Mouse (Mus musculus): ENCODE results near the gene Slc9a3r1. TPM values are rescaled to one million over a fixed set of nuclear protein-coding genes. Genes with fewer than 3 reads are reported as not detected.

The Slc9a3r1 gene
- polyA plus RNA-seq, 1 experiment from 2014 or later: 35.2 TPM

DNA sequence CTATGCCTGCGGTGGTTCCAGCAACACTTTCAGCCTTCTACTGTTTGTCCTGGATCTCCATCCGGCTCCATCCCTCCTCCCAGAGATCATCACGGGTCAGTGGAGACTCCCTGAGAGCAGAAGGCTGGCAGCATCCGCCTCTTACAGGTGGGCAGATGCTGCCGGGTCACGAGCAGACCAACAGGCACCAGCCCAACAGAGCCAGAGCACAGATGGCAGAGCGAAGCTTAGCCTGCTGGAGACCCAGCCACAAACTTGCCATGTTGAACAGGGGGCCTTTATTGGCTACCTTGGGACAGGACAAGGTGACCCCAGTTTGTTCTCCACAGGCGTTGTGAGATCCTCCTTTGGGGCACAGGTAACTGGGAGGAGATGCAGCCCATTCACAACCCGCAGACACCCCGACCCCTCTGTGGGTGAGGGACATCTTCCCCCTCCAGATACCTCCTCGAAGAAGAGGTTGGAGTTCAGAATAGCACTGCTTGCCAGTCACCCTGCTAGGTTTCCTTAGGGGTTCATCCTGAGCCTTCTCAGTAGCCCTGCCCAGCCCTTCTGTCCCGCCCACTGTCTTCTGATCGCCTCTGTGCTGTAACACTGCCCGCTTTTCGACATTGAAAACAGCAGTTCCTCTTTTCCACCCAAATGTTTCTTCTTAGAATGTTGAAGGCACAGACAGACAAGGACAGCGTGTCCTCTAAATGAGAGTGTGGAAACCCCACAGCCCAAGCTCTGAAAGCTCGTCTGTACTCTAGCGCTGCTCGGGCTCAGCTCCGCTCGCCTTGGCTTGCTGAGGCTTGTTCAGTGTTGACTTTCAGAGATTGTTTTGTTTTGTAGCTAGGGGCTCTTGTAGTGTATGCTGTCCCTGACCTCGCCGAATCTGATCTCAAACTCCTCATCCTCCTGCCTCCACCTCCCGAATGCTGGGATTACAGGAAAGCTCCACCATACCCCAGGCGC lies 45.9 kb downstream of the Slc9a3r1 start:
- Histone ChIP-seq H3K27ac (ENCODE audit: low read depth, low read length) (no peak overlapping the region), H3K27me3 (ENCODE audit: control insufficient read depth, insufficient read depth, low read length) (no peaks in the 10 kb centered on the region), H3K4me1 (replicated peaks; ENCODE audit: control insufficient read depth, insufficient read depth, low read length) (no peaks in the 10 kb centered on the region), H3K9me3 (ENCODE audit: control insufficient read depth, low read length) (no peaks in the 10 kb centered on the region), H3K36me3 (ENCODE audit: control insufficient read depth, insufficient read depth, low read length) (no peaks in the 10 kb centered on the region; the same call in 1 of the 2 replicates), H3K9ac (ENCODE audit: low read length) (no peak overlapping the region), H3K4me3 (ENCODE audit: low read depth, low read length) (no peak overlapping the region), H3K4me2 (ENCODE audit: low read depth, low read length, severe bottlenecking) (no peak overlapping the region)
- no peak for DNase-seq (ENCODE audit: low spot score)
- no peak for ATAC-seq (replicated peaks; ENCODE audit: low FRiP score)
- WGBS: 79% methylated on average over 25 of the region's 25 CpGs

DNA sequence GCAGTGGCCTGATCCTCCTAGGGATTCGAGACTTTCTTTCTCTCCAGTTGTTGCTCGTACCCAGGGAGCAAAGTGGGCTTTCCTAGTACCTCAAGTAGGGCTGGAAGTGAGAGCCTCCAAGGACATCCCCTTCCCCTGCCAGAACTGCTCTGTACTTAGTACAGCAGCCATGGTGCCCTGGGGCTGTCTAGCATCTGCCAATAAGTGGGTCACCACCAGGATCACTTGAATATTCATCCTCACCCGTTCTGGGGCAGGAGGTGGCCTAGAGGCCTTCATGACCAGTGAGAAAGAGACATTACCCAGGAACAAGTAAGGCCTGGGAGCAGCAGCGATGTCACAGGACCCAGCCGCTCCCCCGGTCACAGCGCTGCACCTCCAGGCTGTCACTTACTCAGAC lies 46.8 kb downstream of the Slc9a3r1 start:
- no peaks in the 10 kb centered on the region for H3K9me3 ChIP-seq (ENCODE audit: control insufficient read depth, low read length)
- 75% methylated on average over 7 of the region's 7 CpGs for WGBS
- H3K4me1 ChIP-seq (replicated peaks; ENCODE audit: control insufficient read depth, insufficient read depth, low read length): no peaks in the 10 kb centered on the region
- no peak for ATAC-seq (replicated peaks; ENCODE audit: low FRiP score)
- no peak overlapping the region for H3K27ac ChIP-seq (ENCODE audit: low read depth, low read length)
- no peak for DNase-seq (ENCODE audit: low spot score)
- H3K4me2 ChIP-seq (ENCODE audit: low read depth, low read length, severe bottlenecking): no peak overlapping the region
- H3K9ac ChIP-seq (ENCODE audit: low read length): no peak overlapping the region
- no peaks in the 10 kb centered on the region for H3K27me3 ChIP-seq (ENCODE audit: control insufficient read depth, insufficient read depth, low read length)
- no peaks in the 10 kb centered on the region; the same call in 1 of the 2 replicates for H3K36me3 ChIP-seq (ENCODE audit: control insufficient read depth, insufficient read depth, low read length)
- H3K4me3 ChIP-seq (ENCODE audit: low read depth, low read length): no peak overlapping the region

DNA sequence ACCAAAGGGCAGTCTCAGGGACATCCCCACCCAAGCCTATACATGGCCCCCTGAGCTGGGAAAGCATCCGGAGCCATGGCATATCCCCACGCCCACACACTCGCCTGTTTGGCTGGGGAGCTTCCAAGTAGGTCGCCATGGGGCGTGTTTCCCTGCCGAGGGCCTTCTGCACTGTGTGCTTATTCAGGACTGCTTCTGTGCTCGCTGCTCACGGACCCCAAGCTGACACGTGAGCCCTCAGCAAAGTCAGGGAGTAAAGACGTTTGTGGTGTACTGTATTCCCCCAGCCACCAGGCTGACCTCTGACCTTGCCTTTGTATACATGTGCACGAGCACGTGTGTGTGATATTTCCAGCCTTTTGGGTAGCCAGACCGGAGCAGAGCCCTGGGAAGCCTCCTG lies 49.0 kb downstream of the Slc9a3r1 start:
- Histone ChIP-seq H3K4me1 (replicated peaks; ENCODE audit: control insufficient read depth, insufficient read depth, low read length) (no peaks in the 10 kb centered on the region), H3K4me2 (ENCODE audit: low read depth, low read length, severe bottlenecking) (no peak overlapping the region), H3K9ac (ENCODE audit: low read length) (no peak overlapping the region), H3K4me3 (ENCODE audit: low read depth, low read length) (no peak overlapping the region), H3K27me3 (ENCODE audit: control insufficient read depth, insufficient read depth, low read length) (no peaks in the 10 kb centered on the region), H3K36me3 (ENCODE audit: control insufficient read depth, insufficient read depth, low read length) (no peaks in the 10 kb centered on the region), H3K27ac (ENCODE audit: low read depth, low read length) (no peak overlapping the region), H3K9me3 (ENCODE audit: control insufficient read depth, low read length) (no peaks in the 10 kb centered on the region)
- no peak for ATAC-seq (replicated peaks; ENCODE audit: low FRiP score)
- WGBS: 66% methylated on average over 13 of the region's 13 CpGs
- DNase-seq (ENCODE audit: low spot score): no peak

DNA sequence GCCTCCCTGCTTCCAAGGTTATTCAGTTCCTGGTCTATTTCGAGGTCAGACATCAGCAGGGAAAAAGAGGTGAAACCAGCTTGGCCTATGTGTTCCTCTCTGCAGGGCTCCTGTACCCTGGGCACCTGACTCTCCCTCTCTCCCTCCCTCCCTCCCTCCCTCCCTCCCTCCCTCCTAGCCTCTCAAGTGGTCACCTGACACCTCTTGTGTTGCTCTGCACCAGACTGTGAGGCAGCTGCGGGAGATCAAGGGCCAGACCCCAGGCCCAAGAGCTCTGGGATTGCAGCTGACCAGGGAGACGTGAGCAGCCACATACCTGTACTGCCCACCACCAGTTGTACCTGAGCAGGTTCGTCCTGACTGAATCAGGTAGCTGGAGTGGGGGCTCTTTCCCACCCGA lies 52.0 kb downstream of the Slc9a3r1 start:
- ATAC-seq (replicated peaks; ENCODE audit: low FRiP score): no peak
- Histone ChIP-seq H3K9ac (ENCODE audit: low read length) (no peak overlapping the region), H3K27me3 (ENCODE audit: control insufficient read depth, insufficient read depth, low read length) (no peaks in the 10 kb centered on the region), H3K36me3 (ENCODE audit: control insufficient read depth, insufficient read depth, low read length) (no peaks in the 10 kb centered on the region), H3K27ac (ENCODE audit: low read depth, low read length) (no peak overlapping the region), H3K4me1 (replicated peaks; ENCODE audit: control insufficient read depth, insufficient read depth, low read length) (no peaks in the 10 kb centered on the region), H3K4me2 (ENCODE audit: low read depth, low read length, severe bottlenecking) (no peak overlapping the region), H3K9me3 (ENCODE audit: control insufficient read depth, low read length) (no peaks in the 10 kb centered on the region), H3K4me3 (ENCODE audit: low read depth, low read length) (no peak overlapping the region)
- DNase-seq (ENCODE audit: low spot score): no peak
- 52% methylated on average over 5 of the region's 5 CpGs for WGBS

DNA sequence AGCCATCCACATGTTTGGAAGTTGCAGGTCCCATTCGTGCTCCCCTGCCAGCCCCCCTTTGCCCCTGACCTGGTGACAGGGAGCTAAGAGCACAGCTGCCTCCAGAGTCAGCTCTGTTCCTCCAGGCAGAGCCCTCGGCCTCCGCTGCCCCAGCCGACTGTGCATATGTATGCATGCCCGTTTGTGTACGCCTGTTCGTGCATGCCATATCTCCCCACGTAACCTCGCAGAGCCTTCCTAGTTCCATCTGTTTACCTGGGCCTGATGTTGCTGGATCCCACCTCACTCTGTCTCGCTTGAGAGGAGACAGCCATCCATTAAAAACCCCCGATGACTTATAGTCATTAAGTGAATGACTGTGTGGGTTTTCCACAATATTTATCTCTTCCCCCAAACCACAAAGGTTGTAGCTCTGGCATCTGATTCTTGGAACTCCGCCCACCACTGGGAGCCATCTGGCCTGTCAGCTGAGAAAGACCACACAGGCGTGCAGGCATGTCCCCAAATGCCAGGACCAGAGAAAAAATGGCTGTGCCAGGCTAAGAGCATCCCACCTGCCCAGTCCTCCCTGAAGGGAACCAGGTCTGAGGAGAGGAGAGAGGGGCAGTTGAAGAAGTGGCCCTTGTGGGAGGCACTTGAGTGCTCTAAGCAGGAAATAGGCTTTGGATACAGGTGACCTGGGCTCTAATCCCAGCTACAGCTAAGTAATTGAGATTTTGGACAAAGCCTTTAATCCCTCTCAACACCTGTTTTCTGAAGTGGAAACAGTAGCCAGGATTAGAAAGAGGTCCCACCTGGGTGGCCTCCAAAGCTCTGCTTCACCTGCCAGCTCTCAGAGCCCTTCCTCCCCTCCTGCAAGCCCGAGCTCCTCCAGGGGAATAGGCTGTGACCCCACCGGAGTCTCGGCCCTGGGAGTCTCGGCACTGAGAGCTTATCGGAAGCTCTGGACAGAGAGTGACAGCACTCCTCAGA lies 54.6 kb downstream of the Slc9a3r1 start:
- H3K36me3 ChIP-seq (ENCODE audit: control insufficient read depth, insufficient read depth, low read length): no peaks in the 10 kb centered on the region
- no peaks in the 10 kb centered on the region for H3K9me3 ChIP-seq (ENCODE audit: control insufficient read depth, low read length)

DNA sequence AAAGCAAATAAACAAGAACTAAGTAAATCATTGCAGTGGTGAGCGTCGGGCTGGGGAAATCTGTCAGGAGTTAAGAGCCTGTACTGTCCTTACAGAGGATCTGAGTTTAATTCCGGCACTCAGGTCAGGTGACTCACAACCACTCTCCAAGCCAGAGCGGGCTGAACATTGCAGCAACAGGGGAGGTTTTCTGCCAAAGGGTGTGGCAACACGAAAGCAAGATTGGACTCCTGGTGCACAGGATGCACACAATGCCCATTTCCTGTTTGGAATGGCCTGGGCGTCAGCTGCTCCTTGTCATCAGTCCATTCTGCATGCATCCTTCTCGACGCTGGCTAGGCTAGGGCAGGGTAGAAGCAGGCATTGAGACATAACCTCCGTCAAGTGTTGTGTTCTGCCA lies 56.1 kb downstream of the Slc9a3r1 start:
- Histone ChIP-seq H3K36me3 (ENCODE audit: control insufficient read depth, insufficient read depth, low read length) (no peaks in the 10 kb centered on the region), H3K4me3 (ENCODE audit: low read depth, low read length) (no peak overlapping the region), H3K4me1 (replicated peaks; ENCODE audit: control insufficient read depth, insufficient read depth, low read length) (no peaks in the 10 kb centered on the region), H3K9ac (ENCODE audit: low read length) (no peak overlapping the region), H3K9me3 (ENCODE audit: control insufficient read depth, low read length) (no peaks in the 10 kb centered on the region), H3K27ac (ENCODE audit: low read depth, low read length) (no peak overlapping the region), H3K4me2 (ENCODE audit: low read depth, low read length, severe bottlenecking) (no peak overlapping the region), H3K27me3 (ENCODE audit: control insufficient read depth, insufficient read depth, low read length) (no peaks in the 10 kb centered on the region)
- ATAC-seq (replicated peaks; ENCODE audit: low FRiP score) (no peak), DNase-seq (ENCODE audit: low spot score) (no peak)
- WGBS: 79% methylated on average over 9 of the region's 9 CpGs

More for the DNA sequence above, 54.6 kb downstream of the Slc9a3r1 start:
- Histone ChIP-seq H3K4me2 (ENCODE audit: low read depth, low read length, severe bottlenecking) (no peak overlapping the region), H3K27ac (ENCODE audit: low read depth, low read length) (no peak overlapping the region), H3K4me1 (replicated peaks; ENCODE audit: control insufficient read depth, insufficient read depth, low read length) (no peaks in the 10 kb centered on the region), H3K4me3 (ENCODE audit: low read depth, low read length) (no peak overlapping the region), H3K27me3 (ENCODE audit: control insufficient read depth, insufficient read depth, low read length) (no peaks in the 10 kb centered on the region), H3K9ac (ENCODE audit: low read length) (no peak overlapping the region)
- DNase-seq (ENCODE audit: low spot score) (no peak), ATAC-seq (replicated peaks; ENCODE audit: low FRiP score) (no peak)
- 66% methylated on average over 18 of the region's 18 CpGs for WGBS

DNA sequence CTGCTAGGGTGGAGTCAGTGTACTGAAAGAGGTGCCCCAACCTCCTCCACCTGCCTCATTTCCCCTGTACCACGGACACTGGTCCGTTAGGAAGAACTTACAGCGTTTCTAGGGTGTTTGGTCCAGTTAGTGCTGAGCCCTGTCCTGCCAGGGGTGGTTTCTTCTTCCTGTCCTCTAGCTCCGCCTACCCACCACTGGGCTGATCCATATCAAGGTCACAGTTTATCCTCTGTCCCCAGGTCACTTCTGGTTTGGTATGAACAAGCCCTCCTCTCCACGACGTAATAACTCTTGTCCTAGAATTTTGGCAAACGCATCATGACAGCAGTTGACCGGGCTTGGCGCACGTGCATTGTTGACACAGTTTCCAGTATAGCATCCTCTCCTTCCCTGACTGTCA lies 56.5 kb downstream of the Slc9a3r1 start:
- WGBS: 87% methylated on average over 10 of the region's 10 CpGs
- H3K4me2 ChIP-seq (ENCODE audit: low read depth, low read length, severe bottlenecking): no peak overlapping the region

DNA sequence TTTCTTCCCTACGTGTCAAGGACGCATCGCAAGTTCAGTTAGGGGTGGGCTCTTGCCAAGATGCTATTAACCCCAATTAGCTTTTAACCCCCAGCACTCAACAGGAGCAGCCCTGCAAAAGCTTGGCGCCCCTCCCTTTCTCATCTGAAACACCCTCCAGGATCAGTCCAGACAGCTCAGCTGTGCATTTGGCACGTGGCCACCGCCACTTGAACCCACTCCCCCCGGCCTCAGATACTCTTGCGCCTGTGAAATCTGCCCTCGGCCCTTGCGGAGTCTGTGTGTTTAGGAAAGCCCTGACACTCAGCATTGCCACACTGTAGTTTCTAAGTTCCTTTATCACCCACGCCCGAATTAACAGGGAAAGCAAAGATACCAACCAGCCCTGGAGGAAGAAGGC lies 58.9 kb downstream of the Slc9a3r1 start:
- Histone ChIP-seq H3K9ac (ENCODE audit: low read length) (no peak overlapping the region), H3K4me2 (ENCODE audit: low read depth, low read length, severe bottlenecking) (no peak overlapping the region), H3K27ac (ENCODE audit: low read depth, low read length) (no peak overlapping the region), H3K4me3 (ENCODE audit: low read depth, low read length) (no peak overlapping the region), H3K9me3 (ENCODE audit: control insufficient read depth, low read length) (no peaks in the 10 kb centered on the region), H3K36me3 (ENCODE audit: control insufficient read depth, insufficient read depth, low read length) (no peaks in the 10 kb centered on the region), H3K27me3 (ENCODE audit: control insufficient read depth, insufficient read depth, low read length) (no peaks in the 10 kb centered on the region; the same call in 1 of the 2 replicates), H3K4me1 (replicated peaks; ENCODE audit: control insufficient read depth, insufficient read depth, low read length) (peaks cover 13% of the 10 kb centered on the region)
- ATAC-seq (replicated peaks; ENCODE audit: low FRiP score): no peak
- WGBS: 65% methylated on average over 12 of the region's 12 CpGs
- DNase-seq (ENCODE audit: low spot score): no peak

More for the DNA sequence above, 56.5 kb downstream of the Slc9a3r1 start:
- Histone ChIP-seq H3K9ac (ENCODE audit: low read length) (no peak overlapping the region), H3K27ac (ENCODE audit: low read depth, low read length) (no peak overlapping the region), H3K27me3 (ENCODE audit: control insufficient read depth, insufficient read depth, low read length) (no peaks in the 10 kb centered on the region), H3K9me3 (ENCODE audit: control insufficient read depth, low read length) (no peaks in the 10 kb centered on the region), H3K4me1 (replicated peaks; ENCODE audit: control insufficient read depth, insufficient read depth, low read length) (no peaks in the 10 kb centered on the region), H3K36me3 (ENCODE audit: control insufficient read depth, insufficient read depth, low read length) (no peaks in the 10 kb centered on the region), H3K4me3 (ENCODE audit: low read depth, low read length) (no peak overlapping the region)
- ATAC-seq (replicated peaks; ENCODE audit: low FRiP score): no peak
- no peak for DNase-seq (ENCODE audit: low spot score)
